Mouse (Mus musculus) CH12.LX (cell line): ENCODE results near the gene Ppp6r3.

ENCODE experiments used
- E2F4 ChIP-seq: IDR thresholded peaks from 2 replicates; pipeline ENCODE4 v1.6.1; 2011; ENCODE audit warnings: low read depth, low read length, improper control_type of control experiment; ENCODE audit not compliant: insufficient replicate concordance
- EP300 ChIP-seq: IDR thresholded peaks from 2 replicates; pipeline ENCODE4 v1.6.1; 2011; ENCODE audit warnings: low read length, improper control_type of control experiment
- MAX ChIP-seq: IDR thresholded peaks from 2 replicates; pipeline ENCODE4 v1.6.1; 2011; ENCODE audit warnings: low read length, improper control_type of control experiment
- MEF2A ChIP-seq: IDR thresholded peaks from 2 replicates; pipeline ENCODE4 v1.6.1; 2014; ENCODE audit warnings: low read depth, mild to moderate bottlenecking, inconsistent platforms, low read length, improper control_type of control experiment, borderline replicate concordance
- NELFE ChIP-seq: IDR thresholded peaks from 2 replicates; pipeline ENCODE4 v1.6.1; 2011; ENCODE audit warnings: low read depth, low read length, improper control_type of control experiment
- POLR2A ChIP-seq: IDR thresholded peaks from 2 replicates; pipeline ENCODE4 v1.6.1; 2011; ENCODE audit warnings: low read depth, mild to moderate bottlenecking, improper control_type of control experiment, low read length
- RAD21 ChIP-seq: IDR thresholded peaks from 2 replicates; pipeline ENCODE4 v1.6.1; 2011; ENCODE audit warnings: low read depth, mild to moderate bottlenecking, low read length, improper control_type of control experiment, moderate library complexity
- TCF12 ChIP-seq: IDR thresholded peaks from 2 replicates; pipeline ENCODE4 v1.6.1; 2014; ENCODE audit warnings: low read depth, mild to moderate bottlenecking, inconsistent platforms, low read length, improper control_type of control experiment

- TF ChIP-seq NELFE (no peak), POLR2A (no peak), MAX (no peak), EP300 (no peak), RAD21 (no peak), TCF12 (no peak), MEF2A (no peak), E2F4 (no peak)
Measured at GRCm38 (mm10) chr19:3625111-3625510, 49.6 kb upstream of the Ppp6r3 start.
